Mouse (Mus musculus): ENCODE measurements around the gene Nhsl2.

- TF ChIP-seq POLR2A (IDR thresholded peaks at IDR 0.05; ENCODE audit: borderline replicate concordance, control insufficient read depth, low read depth, low read length) (no peak), CTCF (IDR thresholded peaks at IDR 0.05; ENCODE audit: control insufficient read depth, insufficient read depth, low read length) (no peak)
Measured at GRCm38 (mm10) chrX:101931016-101931415, 81.8 kb downstream of the Nhsl2 start.

All from bone marrow, adult 2 months (tissue).